Mouse (Mus musculus) 3134 (cell line): Measurements from ENCODE around the gene Hcn2.

ENCODE experiments used
- DNase-seq: peaks from one replicate; pipeline ENCODE4 v3.0.0-alpha.2; 2011; ENCODE audit warnings: low spot score; ENCODE audit not compliant: insufficient read length; ENCODE audit errors: extremely low read depth

The Hcn2 gene

DNA sequence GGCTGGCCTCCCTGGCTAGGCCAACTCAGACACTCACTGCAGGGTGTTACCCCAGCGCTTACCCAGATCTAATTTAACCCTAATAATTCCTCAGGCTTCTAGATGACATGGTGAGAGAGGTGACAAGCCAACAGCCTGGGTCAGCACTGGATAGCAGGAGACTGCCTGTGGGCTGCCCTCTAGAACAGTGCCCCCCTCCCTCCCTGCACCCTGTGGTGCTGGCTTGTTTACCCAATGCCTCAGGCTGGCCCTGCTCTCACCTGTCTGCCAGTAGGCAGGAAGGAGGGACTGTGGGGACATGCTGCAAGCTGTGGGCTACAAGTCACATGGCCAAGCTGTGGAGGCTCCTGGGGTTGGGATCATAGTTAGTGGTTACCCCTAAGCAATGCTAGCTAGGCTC is 9.3 kb upstream of the Hcn2 start:
- DNase-seq = no peak

DNA sequence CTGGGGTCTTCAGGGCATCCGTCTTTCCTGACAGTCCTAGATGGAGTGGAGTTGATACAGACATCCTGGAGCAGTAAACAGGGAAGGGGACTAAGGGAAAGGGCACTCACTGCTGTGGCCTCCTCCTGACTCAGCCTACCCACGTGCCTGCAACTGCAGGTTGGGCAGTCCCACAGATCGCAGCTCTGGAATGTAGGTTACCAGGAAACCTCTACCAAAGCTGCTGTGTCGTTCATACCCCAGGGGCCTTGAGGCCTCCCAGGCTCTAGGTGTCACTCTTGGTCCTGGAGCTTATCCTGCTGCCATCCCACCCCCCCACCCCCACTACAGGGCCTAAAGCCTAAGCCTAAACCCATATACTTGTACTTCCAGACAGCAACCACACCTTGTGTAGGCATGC is 8.7 kb upstream of the Hcn2 start:
- no peak for DNase-seq

DNA sequence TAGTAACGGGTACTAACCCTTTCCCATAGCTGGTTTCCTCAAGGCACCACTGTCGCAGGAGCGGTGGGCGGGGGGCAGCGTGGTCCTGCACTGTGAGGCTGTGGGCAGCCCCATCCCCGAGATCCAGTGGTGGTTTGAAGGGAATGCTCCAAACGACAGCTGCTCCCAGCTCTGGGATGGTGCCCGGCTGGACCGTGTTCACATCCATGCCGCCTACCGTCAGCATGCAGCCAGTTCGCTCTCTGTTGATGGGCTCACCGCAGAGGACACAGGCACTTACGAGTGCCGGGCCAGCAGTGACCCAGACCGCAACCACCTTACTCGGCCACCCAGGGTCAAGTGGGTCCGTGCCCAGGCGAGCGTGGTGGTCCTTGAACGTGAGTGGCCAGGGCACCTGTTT is 7.8 kb upstream of the Hcn2 start:
- no peak for DNase-seq

DNA sequence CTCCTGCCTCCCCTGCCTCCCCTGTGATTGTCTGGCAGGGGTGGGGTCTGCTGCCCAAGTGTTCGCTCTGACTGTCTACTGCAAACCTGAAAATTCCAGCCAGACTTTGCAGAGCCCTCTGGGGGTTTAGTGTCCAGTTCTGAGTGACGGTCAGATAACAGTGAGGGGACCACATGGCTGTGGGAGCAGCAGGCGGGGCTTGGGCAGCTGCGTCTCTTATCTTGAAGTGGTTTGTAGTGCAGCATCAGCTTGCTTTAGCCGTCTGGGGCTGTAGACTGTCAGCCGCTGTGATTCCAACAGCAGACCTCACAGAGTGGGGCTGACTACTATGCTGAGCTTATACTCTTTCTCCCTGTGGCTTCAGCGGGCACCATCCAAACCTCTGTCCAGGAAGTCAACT is 7.1 kb upstream of the Hcn2 start:
- no peak for DNase-seq

DNA sequence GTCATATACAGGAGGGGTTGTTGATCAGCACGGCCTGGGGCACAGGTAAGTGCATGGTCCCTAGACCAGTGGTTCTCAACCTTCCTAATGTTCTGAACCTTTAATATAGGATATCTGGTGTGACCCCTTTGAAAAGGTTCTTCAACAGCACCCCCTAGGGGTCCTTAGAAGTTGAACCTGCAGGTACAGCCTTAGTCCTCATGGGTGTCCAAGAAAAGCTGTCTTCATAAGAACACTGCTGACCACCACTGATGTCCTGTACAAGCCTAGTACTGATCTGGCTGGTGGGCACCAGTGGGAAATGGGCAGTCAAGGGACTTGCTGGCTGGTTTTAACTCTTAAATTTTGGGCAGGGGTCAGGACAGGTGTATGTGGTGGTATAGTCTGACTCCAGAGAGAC is 4.4 kb upstream of the Hcn2 start:
- no peak for DNase-seq

DNA sequence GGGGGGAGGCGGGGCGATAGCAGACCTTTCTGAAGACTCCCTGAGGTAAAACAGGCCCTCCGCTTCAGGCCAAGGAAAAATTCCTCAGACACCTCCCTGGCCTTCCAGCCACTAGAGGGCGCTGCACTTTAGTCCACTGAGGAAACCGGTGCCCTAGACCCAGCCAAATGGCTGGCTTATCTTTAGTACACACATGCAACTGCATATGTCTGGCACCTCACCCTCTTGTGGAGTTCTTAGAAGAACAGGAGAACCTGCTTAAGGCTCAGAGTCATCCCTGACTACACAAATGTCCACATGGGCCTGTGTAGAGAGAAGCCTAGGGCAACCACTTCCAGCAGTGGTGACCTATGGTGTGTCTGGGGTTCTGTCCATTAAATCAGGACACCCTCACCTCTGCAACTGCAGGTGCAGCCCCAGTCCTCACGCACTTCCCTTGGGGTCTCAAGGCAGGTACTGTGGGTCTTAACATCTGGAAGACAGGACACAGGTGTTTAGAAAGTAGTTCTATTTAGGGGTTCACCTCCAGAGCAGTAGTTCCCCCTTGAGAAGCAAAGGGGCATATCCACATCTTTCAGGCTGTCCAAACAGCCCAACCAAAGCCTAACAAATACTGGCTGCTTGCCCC is 3.8 kb upstream of the Hcn2 start:
- no peak for DNase-seq

DNA sequence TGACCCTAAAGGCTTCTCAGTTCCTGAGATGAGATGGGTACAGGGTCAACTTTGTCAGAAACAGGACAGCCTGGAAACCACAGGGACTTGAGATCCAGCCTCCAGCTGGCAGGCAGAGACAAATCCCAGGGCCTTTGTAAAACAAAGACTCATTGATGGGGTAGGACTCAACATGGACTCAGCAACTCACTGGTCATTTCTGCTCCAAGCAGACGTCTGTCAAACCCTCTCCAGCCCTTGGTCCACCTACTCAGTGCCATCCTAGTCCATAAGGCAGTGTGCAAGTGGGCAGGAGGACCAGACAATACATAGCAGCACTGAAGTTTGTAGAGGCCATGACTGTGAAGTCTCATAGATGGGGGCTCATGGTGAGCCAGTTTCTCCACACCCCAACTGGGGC is 3.3 kb upstream of the Hcn2 start:
- DNase-seq = no peak

DNA sequence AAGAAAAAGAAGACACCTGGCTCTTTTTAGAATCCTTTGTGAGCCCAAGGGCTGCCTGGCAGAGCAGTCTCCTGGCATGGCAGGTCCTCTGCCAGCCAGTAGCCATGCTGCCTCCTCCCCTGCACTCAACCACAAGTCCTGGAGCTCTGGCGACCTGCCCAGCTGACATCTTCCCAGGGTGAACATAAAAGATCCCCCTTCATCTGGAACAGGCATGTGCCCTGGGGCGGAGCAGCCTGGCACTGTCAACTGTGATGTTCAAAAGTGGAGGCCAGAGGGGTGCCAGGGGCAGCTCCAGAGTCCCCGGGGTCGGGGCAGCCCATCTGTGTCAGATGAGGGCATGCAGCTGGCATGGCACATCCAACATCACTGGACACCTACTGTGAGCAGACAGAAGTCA is 1.4 kb upstream of the Hcn2 start:
- no peak for DNase-seq

DNA sequence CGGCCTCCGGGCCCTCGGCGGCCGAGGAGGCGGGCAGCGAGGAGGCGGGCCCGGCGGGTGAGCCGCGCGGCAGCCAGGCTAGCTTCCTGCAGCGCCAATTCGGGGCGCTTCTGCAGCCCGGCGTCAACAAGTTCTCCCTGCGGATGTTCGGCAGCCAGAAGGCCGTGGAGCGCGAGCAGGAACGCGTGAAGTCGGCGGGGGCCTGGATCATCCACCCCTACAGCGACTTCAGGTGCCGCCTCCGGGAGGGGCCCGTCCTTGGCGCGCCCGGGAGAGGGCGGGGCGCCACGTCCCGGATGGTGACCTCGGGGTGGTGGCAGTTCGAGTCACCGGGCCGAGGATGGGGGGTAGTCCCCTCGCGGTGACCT is 538 bp downstream of the Hcn2 start:
- DNase-seq = no peak

DNA sequence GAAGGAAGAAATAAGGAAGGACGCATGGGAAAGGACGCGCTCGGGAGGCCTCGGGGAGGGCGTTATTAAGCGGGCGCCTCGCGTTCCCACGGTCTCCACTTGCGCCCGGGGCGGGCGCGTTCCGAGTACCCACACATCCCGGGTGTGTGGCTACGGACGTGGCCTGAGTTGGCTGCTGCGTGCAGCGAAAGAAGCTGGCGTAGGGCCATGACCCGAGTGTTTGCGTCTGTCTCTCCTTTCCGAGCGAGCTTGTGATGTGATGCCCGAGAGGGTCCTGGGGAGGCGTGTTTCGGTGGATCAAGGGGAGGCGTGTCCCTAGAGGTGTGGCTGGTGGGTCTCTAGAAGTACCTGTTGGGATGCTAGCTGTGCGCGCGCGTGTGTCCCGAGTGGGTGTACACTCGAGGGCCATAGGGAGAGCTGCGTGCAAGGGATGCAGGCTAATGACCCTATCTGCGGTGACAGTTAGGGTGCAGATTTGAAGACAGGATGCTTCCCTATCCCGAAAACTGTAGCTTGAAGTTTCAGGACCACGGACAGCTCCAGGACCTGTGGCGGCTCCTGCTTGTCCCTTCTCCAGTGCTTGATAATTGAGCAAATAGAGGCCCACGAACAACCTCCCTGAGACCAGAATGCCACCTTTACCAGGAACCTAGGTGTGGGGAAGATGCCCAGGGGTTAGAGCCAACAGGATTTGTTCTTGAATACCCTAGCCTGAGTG is 1.4 kb downstream of the Hcn2 start:
- DNase-seq = no peak

DNA sequence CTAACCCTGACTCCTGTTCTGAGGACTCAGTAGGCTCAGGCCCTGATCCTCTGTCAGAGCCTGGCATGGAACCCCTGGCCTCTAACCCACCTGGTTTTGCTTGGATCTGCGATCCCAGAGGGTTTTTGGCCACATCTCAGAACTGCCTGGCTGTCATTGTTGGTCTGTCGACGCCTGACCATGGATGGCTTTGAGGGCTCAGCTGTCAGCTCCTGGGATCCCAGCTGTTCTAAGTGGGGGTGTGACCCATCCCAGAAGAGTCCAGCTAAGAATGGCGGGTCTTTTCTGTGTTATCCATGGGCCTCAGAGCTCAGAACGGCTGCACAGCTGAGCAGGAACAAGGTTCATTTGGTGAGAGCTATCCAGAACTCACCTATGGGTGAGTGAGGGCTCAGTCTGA is 4.7 kb downstream of the Hcn2 start:
- DNase-seq = no peak

DNA sequence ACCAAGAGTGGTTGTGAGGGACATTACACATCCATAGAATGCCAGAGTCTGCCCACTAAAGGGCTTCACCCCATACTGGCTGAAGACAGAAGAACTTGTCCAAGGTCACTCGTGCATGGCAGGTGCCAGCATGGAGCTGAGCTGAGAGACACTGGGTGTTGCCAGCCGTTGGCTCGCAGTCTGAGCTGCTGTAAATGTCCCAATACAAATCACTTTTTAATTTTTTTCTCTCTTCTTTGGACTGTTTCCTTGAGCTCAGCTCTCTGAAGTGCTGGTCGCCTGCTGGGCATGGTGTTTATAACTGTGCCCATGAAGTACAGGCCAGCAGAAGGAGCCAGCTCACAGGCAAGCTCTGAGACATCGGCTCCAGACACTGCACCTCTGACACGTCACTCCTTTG is 6.6 kb downstream of the Hcn2 start:
- DNase-seq = no peak

DNA sequence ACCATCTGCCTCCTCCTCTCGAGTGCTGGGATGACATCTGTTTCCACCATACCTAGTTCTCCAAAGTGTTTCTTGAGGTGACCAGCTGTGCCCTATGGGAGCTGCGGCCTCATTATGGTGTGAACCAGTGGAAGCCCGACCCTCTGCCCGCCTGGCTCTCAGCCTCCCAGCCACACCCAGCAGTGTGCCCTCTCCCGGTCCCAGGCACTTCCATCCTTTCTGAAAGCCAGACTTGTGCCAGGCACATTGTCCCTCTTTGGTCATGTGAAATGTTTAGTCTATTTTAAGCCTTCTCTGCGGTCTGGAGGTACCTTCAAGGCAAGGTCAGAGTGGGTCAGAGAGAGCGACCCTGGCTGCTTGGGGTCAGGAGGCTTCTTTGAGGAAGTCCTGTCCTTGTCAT is 7.3 kb downstream of the Hcn2 start:
- DNase-seq = no peak

DNA sequence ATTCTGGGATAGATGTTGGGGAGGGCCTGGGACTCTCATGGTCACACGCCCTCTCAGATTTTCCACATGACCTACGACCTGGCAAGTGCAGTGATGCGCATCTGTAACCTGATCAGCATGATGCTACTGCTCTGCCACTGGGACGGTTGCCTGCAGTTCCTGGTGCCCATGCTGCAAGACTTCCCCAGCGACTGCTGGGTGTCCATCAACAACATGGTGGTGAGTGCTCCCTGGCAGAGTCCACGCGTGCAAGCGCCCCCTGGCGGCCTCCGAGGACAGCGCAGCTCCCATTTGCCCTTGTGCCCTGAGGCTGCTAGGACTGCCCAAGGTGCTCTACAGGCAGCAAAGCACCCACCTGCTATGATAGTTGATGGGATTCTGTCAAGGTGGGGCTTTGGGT is 9.7 kb downstream of the Hcn2 start:
- peak; percentile 68 for DNase-seq

DNA sequence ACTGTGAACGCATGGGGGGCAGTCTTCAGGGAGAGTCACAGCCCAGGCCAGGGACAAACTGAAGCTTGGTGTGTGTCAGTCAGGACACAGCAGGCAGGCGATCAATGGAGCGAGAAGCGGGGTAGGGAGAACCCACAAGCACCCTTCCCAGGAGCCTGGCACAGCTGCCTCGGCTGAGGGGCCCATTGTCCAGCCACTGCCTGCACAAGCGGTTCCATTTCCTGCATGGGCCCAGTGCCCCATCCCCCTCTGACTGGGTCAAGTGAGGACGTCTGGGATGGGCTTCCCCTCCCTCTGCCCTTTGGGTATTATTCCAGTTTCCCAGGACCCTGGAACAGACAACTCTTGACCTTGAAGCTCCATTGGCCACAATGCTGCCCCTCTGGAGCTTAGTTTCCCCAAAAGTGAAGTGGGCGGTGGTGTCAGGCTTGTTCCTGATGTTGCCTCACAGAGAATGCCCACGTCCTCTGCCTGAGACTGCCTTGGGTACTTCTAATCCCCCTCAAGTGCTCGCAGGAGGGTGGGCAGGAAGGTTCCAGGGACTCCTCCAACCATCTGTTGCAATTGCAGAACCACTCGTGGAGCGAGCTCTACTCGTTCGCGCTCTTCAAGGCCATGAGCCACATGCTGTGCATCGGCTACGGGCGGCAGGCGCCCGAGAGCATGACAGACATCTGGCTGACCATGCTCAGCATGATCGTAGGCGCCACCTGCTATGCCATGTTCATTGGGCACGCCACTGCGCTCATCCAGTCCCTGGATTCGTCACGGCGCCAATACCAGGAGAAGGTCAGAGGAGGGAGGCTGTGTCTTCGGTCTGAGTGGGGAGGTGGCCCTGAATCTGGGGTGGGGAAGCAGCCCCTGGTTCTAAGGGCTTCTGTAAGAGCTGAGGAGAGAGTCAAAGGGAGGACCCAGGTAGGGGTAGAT is 12.2 kb downstream of the Hcn2 start:
- DNase-seq = no peak

DNA sequence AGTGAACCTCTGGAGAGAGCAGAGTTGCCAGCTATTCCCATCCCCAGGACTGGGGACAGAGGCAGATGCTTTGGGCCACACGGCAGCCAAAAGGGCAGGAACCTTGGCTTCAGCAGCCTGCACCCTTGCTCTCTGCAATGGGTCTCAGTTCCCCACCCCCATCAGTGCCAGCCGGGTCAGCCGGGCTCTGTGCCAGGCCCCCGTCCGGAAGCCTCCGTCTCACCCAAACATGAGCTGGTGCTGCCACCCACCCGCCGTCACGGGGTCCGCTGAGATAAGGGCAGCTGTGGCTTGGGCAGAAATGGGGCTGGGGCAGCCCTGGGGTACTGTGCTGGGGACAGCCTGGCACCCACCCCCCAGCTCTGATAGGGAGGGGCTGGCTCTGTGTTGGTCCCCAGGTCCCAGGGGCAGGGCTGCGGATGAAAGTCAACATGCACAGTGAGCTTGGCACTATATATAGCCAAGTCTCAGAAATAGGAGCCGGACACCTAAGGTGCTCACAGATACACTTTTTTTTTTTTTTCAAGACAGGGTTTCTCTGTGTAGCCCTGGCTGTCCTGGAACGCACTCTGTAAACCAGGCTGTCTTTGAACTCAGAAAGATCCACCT is 13.0 kb downstream of the Hcn2 start:
- DNase-seq = no peak

DNA sequence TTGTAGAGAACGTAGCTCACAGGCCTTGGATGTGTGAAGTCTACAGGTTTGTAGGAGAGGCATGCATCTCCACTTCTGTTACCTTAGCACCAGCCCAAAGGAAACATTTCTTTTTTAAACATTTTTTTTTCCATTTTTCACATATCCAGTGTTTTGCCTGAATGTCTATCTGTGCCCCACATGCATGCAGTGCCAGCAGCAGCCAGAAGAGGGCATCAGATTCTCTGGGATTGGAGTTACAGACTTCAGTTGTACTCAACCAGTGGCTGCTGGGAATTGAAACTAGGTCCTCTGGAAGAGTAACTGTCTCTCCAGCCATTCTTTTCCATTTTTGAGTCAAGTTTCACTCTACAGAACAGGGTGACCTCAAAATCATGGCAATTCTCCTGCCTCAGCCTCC is 16.1 kb downstream of the Hcn2 start:
- no peak for DNase-seq

DNA sequence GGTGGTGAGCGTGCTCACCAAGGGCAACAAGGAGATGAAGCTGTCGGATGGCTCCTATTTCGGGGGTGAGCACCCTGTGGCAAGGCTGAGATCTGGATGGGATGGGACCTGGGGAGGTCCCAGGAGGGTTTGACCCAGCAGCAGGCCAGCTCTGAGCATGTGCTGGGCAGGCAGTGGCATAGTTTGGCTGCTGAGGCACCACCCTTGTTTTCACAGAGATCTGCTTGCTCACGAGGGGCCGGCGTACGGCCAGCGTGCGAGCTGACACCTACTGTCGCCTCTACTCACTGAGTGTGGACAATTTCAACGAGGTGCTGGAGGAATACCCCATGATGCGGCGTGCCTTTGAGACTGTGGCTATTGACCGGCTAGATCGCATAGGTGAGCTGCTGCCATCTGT is 17.4 kb downstream of the Hcn2 start:
- no peak for DNase-seq

DNA sequence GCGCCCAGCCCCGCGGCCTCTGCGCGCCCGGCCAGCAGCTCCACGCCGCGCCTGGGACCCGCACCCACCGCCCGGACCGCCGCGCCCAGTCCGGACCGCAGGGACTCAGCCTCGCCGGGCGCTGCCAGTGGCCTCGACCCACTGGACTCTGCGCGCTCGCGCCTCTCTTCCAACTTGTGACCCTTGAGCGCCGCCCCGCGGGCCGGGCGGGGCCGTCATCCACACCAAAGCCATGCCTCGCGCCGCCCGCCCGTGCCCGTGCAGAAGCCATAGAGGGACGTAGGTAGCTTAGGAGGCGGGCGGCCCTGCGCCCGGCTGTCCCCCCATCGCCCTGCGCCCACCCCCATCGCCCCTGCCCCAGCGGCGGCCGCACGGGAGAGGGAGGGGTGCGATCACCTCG is 18.9 kb downstream of the Hcn2 start:
- no peak for DNase-seq

DNA sequence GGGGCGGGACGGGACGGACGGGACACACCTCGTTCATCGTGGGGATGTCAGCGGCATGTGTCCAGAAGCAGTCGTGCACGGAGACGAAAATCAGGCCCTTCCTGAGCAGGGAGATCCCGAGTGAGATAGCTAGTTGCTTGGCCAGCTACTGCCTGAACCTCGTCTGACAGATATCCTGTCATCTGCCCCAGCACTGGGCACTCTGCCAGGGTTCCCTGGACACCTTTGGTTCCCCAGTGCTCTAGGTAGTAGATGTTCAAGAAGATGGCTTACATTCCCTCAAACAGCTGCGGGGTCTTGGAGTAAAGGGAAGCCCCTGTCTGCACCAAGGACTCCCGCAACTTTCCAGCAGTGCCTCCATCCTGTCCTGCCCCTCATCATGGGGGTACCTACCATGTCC is 20.3 kb downstream of the Hcn2 start:
- no peak for DNase-seq

DNA sequence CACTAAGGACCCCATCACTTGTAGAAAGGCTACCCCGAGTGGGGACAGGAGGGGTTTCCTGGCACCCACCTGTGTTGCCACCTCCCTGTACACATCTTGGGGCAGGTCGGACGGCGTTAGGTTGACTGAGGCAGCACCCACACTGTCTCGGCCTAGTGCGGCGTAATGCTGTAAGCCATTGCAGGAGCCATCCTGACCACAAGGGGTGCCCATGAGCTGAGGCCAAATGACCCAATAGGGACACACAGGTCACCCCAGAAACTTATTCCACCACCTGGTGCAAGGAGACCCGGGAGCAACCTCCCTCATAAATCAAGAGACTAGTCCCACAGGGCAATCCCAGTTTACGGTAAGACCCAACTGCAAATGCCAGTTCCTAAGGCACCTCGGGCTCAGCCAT is 21.8 kb downstream of the Hcn2 start:
- no peak for DNase-seq
